Mouse (Mus musculus) neural tube, embryonic 11.5 days (tissue): ENCODE data around the gene Inhbb. TPM values are rescaled to one million over a fixed set of nuclear protein-coding genes. Genes with fewer than 3 reads are reported as not detected.
A peak's percentile ranks its signal among the peaks of the same experiment; 100 is the strongest.

Experiments
- ATAC-seq: fragments of 200-750 bp; cut with Nextera tagmentation; 2 replicates; pipeline ENCODE4 v1.8.0; 2017; ENCODE audit warnings: moderate number of reproducible peaks, mild to moderate bottlenecking, moderate TSS enrichment, moderate library complexity; ENCODE audit not compliant: insufficient read depth, low FRiP score, low TSS enrichment
- DNase-seq: peaks from one replicate; pipeline ENCODE4 v3.0.0-alpha.2; 2015; ENCODE audit warnings: low spot score
- H3K27ac ChIP-seq: fragments of 300-500 bp; sonication (generic); 2 replicates; pipeline ENCODE4 v1.5.1; 2014; ENCODE audit warnings: low read depth, mild to moderate bottlenecking, low read length
- H3K27me3 ChIP-seq: fragments of 300-500 bp; sonication (generic); 2 replicates; pipeline ENCODE4 v1.6.1; 2014; ENCODE audit warnings: mild to moderate bottlenecking, low read length, mixed read lengths; ENCODE audit not compliant: control insufficient read depth, insufficient read depth
- H3K36me3 ChIP-seq: fragments of 300-500 bp; sonication (generic); 2 replicates; pipeline ENCODE4 v1.6.1; 2014; ENCODE audit warnings: mild to moderate bottlenecking, low read length, moderate library complexity, mixed read lengths; ENCODE audit not compliant: control insufficient read depth, insufficient read depth
- H3K4me1 ChIP-seq: fragments of 300-500 bp; sonication (generic); 2 replicates; pipeline ENCODE4 v1.6.1; 2014; ENCODE audit warnings: low read length, mixed read lengths; ENCODE audit not compliant: control insufficient read depth, insufficient read depth
- H3K4me2 ChIP-seq: fragments of 300-500 bp; sonication (generic); 2 replicates; pipeline ENCODE4 v1.6.1; 2014; ENCODE audit warnings: low read depth, mild to moderate bottlenecking, moderate library complexity
- H3K4me3 ChIP-seq: fragments of 300-500 bp; sonication (generic); 2 replicates; pipeline ENCODE4 v1.5.1; 2014; ENCODE audit warnings: low read depth, low read length
- H3K9ac ChIP-seq: fragments of 300-500 bp; sonication (generic); 2 replicates; pipeline ENCODE4 v1.6.1; 2014; ENCODE audit warnings: mild to moderate bottlenecking, low read length
- H3K9me3 ChIP-seq: fragments of 300-500 bp; sonication (generic); 2 replicates; pipeline ENCODE4 v1.6.1; 2016; ENCODE audit warnings: low read length; ENCODE audit not compliant: control insufficient read depth
- WGBS: fragments of 180-500 bp; shearing (Covaris S2); extraction: QIAGEN DNeasy Blood & Tissue Kit; methylation state at CpG from one replicate; pipeline ENCODE4 v1.1.7; 2014; 5-methylcytosine and 5-hydroxymethylcytosine counted together
- polyA plus RNA-seq: library from polyadenylated mRNA; unstranded; fragments of >200 nt; fragmentation: Nextera tagmentation; extraction: Ambion mirVana; gene quantifications from 2 replicates; pipeline ENCODE4 v1.2.1, GENCODE M21; 2014

The Inhbb gene
- polyA plus RNA-seq, 1 experiment from 2014 or later: 0.64 TPM

DNA sequence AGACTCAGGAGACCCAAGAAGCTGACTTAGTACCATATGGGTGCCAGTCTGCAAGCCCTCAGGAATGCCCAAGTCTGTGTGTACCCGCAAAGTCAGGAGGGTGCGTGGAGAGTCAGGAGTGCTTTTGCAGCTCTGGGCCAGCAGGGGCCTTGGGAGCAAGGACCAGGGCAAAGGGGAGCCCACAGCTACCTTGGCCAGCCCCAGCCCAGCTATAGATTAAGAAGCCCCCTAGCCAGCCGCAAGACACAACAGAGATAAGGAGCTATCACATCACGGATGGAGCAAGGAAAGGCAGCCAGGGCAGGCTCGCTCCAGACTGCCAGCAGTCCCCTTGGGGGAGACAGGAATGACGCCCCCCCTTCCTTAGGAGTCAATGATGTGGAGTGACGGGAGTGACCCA is 24.2 kb downstream of the Inhbb start:
- no peaks in the 10 kb centered on the region for H3K9me3 ChIP-seq
- WGBS: 87% methylated on average over 7 of the region's 7 CpGs
- no peak for ATAC-seq

GRCm38 (mm10) chr1:119391311-119391710 is 30.7 kb downstream of the Inhbb start:
- no peak overlapping the region for H3K4me3 ChIP-seq
- peaks cover 4% of the 10 kb centered on the region; the same call in 1 of the 2 replicates for H3K4me1 ChIP-seq
- H3K36me3 ChIP-seq: no peaks in the 10 kb centered on the region
- no peak overlapping the region for H3K27ac ChIP-seq
- ATAC-seq (no peak), DNase-seq (no peak)
- H3K9me3 ChIP-seq: no peaks in the 10 kb centered on the region
- H3K27me3 ChIP-seq: no peaks in the 10 kb centered on the region
- H3K9ac ChIP-seq: no peak overlapping the region
- WGBS: 77% methylated on average over 3 of the region's 3 CpGs
- H3K4me2 ChIP-seq: no peak overlapping the region

More for the DNA sequence above, 24.2 kb downstream of the Inhbb start:
- Histone ChIP-seq H3K27ac (no peak overlapping the region), H3K9ac (no peak overlapping the region), H3K27me3 (no peaks in the 10 kb centered on the region), H3K4me2 (no peak overlapping the region), H3K4me3 (no peak overlapping the region), H3K36me3 (no peaks in the 10 kb centered on the region), H3K4me1 (no peaks in the 10 kb centered on the region)
- no peak for DNase-seq

DNA sequence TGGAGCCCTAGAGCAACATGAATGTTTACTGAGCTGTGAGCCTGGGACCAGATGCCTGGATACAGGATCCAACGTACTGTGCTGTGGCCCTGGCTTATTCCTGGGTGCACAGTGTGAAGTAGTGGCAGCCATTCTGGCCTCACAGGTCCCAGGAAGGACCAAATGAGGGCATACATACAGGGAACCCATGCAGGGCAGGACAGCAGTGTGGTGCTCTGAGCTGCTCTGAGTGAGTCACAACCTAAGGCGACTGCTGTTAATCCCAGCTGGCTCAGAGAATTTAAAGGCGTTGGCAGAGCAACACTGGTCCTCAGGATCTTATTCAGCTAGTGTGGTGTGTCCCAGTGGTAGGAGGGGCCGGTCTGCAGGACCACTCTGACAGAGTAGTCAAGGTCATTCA is 31.4 kb downstream of the Inhbb start:
- ATAC-seq: no peak
- no peaks in the 10 kb centered on the region for H3K9me3 ChIP-seq
- no peak for DNase-seq
- no peak overlapping the region for H3K9ac ChIP-seq
- peaks cover 4% of the 10 kb centered on the region; the same call in 1 of the 2 replicates for H3K4me1 ChIP-seq
- no peak overlapping the region for H3K4me2 ChIP-seq
- no peaks in the 10 kb centered on the region for H3K36me3 ChIP-seq
- no peak overlapping the region for H3K4me3 ChIP-seq
- H3K27me3 ChIP-seq: no peaks in the 10 kb centered on the region
- H3K27ac ChIP-seq: no peak overlapping the region
- WGBS: 57% methylated on average over 4 of the region's 4 CpGs

DNA sequence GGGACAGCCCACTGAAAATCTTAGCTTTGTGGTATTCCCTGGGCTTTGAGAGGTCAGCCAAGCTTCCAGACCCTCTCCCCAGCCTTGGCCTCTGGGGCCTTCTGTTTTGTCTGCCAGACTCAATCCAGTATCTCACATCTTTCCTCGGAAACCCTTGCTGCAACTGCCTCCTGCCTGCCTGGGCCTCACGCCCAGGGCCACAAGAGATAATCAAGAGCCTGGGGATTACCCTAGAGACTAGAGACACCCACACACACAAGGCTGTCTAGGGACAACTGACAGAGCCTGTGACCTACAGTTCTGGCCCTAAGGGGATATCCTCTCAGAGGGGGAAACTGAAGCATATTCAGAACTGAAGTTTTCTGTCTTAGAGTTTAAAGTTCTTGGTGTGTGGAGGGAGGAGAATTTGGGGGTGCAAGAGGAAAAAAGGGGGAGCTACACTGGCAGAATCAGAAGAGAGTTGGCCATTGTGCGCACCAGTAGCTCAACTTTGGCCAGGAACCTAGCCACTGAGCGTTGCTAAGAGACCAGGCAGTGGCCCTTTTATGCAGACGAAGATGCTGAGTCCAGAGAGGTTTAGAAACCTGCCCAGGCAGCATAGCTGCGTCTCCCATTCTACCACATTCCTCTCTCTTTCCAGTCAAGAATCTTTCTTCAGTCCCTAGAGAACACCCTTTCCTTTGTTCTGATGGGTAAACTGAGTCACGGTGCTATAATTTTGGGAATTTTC is 32.1 kb downstream of the Inhbb start:
- Histone ChIP-seq H3K27me3 (no peaks in the 10 kb centered on the region), H3K4me1 (peaks cover 4% of the 10 kb centered on the region; the same call in 1 of the 2 replicates), H3K36me3 (no peaks in the 10 kb centered on the region), H3K9me3 (no peaks in the 10 kb centered on the region), H3K4me3 (no peak overlapping the region), H3K9ac (no peak overlapping the region), H3K27ac (no peak overlapping the region), H3K4me2 (no peak overlapping the region)
- 44% methylated on average over 7 of the region's 7 CpGs for WGBS
- DNase-seq (peak; percentile 10), ATAC-seq (no peak)

GRCm38 (mm10) chr1:119388664-119389396 is 33.2 kb downstream of the Inhbb start:
- no peak overlapping the region for H3K4me3 ChIP-seq
- H3K27me3 ChIP-seq: no peaks in the 10 kb centered on the region
- H3K4me2 ChIP-seq: peak overlapping the region; percentile 38
- peaks cover 4% of the 10 kb centered on the region; the same call in 1 of the 2 replicates for H3K4me1 ChIP-seq
- peak; percentile 90 for ATAC-seq
- peak; percentile 75 for DNase-seq
- H3K9ac ChIP-seq: 0 out of 2 replicates have a peak overlapping the region, but pooled peaks have one; percentile 15
- H3K36me3 ChIP-seq: no peaks in the 10 kb centered on the region
- 3% methylated on average over 19 of the region's 19 CpGs for WGBS
- 0 out of 2 replicates have a peak overlapping the region, but pooled peaks have one; percentile 34 for H3K27ac ChIP-seq
- H3K9me3 ChIP-seq: no peaks in the 10 kb centered on the region

DNA sequence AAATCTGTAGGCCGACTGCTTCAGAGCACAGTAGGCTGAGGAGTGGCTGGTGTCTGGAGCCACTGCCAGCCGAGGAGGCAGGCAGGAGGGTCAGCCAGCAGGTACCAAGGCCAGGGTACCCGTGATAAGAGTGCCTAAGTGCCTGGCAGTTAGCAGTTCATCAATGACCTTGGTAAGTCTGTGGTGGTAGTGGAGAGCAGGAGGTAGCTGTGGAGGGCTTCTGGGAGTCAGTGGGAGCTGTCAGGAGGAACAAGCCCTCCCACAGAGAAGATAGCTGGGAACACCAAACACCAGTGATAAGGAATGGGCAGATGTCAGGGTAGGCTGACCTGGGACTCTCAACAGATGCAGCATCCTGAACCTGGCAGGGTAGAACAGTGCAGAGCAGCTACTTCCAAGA is 35.7 kb downstream of the Inhbb start:
- Histone ChIP-seq H3K4me2 (no peak overlapping the region), H3K4me3 (no peak overlapping the region), H3K9me3 (no peaks in the 10 kb centered on the region), H3K27ac (no peak overlapping the region), H3K36me3 (no peaks in the 10 kb centered on the region), H3K4me1 (peaks cover 4% of the 10 kb centered on the region; the same call in 1 of the 2 replicates), H3K9ac (no peak overlapping the region), H3K27me3 (no peaks in the 10 kb centered on the region)
- WGBS: 77% methylated on average over 3 of the region's 3 CpGs
- peak; percentile 6 for DNase-seq
- ATAC-seq: no peak

GRCm38 (mm10) chr1:119383916-119384315 is 38.1 kb downstream of the Inhbb start:
- Histone ChIP-seq H3K27me3 (no peaks in the 10 kb centered on the region), H3K4me2 (no peak overlapping the region), H3K9me3 (no peaks in the 10 kb centered on the region), H3K9ac (no peak overlapping the region), H3K4me1 (peaks cover 2% of the 10 kb centered on the region; the same call in 1 of the 2 replicates), H3K27ac (no peak overlapping the region), H3K36me3 (no peaks in the 10 kb centered on the region), H3K4me3 (no peak overlapping the region)
- WGBS: 92% methylated on average over 7 of the region's 10 CpGs
- ATAC-seq (no peak), DNase-seq (peak; percentile 6)

- WGBS: 90% methylated on average over 4 of the region's 4 CpGs
- H3K9me3 ChIP-seq: no peaks in the 10 kb centered on the region
- no peak for DNase-seq
Measured at GRCm38 (mm10) chr1:119380609-119381008, 41.4 kb downstream of the Inhbb start.

More at GRCm38 (mm10) chr1:119380609-119381008, 41.4 kb downstream of the Inhbb start:
- no peaks in the 10 kb centered on the region for H3K4me1 ChIP-seq
- no peak overlapping the region for H3K27ac ChIP-seq
- no peak overlapping the region for H3K4me2 ChIP-seq
- no peak overlapping the region for H3K9ac ChIP-seq
- no peaks in the 10 kb centered on the region for H3K36me3 ChIP-seq
- no peak for ATAC-seq
- H3K4me3 ChIP-seq: no peak overlapping the region
- H3K27me3 ChIP-seq: no peaks in the 10 kb centered on the region
